Mouse (Mus musculus) lung, embryonic 16.5 days (tissue): ENCODE results near the gene Mta3. TPM values are rescaled to one million over a fixed set of nuclear protein-coding genes. Genes with fewer than 3 reads are reported as not detected.
"Not testable (repeated sequence)": the region's sequence is repeated elsewhere in the genome, so short reads cannot be mapped to it uniquely, and the experiment has no call there.

Source experiments
- ATAC-seq: fragments of 200-750 bp; cut with Nextera tagmentation; 2 replicates; pipeline ENCODE4 v1.8.0; 2017; ENCODE audit warnings: low read depth, mild to moderate bottlenecking, moderate library complexity
- H3K27ac ChIP-seq: fragments of 300-500 bp; sonication (generic); 2 replicates; pipeline ENCODE4 v1.5.1; 2014; ENCODE audit warnings: mild to moderate bottlenecking, control low read depth, low read length
- H3K27me3 ChIP-seq: fragments of 300-500 bp; sonication (generic); 2 replicates; pipeline ENCODE4 v1.6.1; 2014; ENCODE audit warnings: low read depth, low read length, mixed read lengths; ENCODE audit not compliant: control insufficient read depth, insufficient read depth
- H3K36me3 ChIP-seq: fragments of 300-500 bp; sonication (generic); 2 replicates; pipeline ENCODE4 v1.6.1; 2014; ENCODE audit warnings: low read length; ENCODE audit not compliant: control insufficient read depth, insufficient read depth
- H3K4me1 ChIP-seq: fragments of 300-500 bp; sonication (generic); replicated peaks from 2 replicates; pipeline ENCODE4 v1.6.1; 2014; ENCODE audit warnings: low read length, mixed read lengths; ENCODE audit not compliant: control insufficient read depth, insufficient read depth
- H3K4me2 ChIP-seq: fragments of 300-500 bp; sonication (generic); 2 replicates; pipeline ENCODE4 v1.6.1; 2014; ENCODE audit warnings: low read depth, low read length, control low read depth
- H3K4me3 ChIP-seq: fragments of 300-500 bp; sonication (generic); 2 replicates; pipeline ENCODE4 v1.5.1; 2014; ENCODE audit warnings: mild to moderate bottlenecking, low read length, control low read depth
- H3K9ac ChIP-seq: fragments of 300-500 bp; sonication (generic); 2 replicates; pipeline ENCODE4 v1.6.1; 2014; ENCODE audit warnings: low read length, control low read depth
- H3K9me3 ChIP-seq: fragments of 300-500 bp; sonication (generic); 2 replicates; pipeline ENCODE4 v1.6.1; 2016; ENCODE audit warnings: low read length; ENCODE audit not compliant: control insufficient read depth
- WGBS: fragments of 180-500 bp; shearing (Covaris S2); extraction: QIAGEN DNeasy Blood & Tissue Kit; methylation state at CpG from one replicate; pipeline ENCODE4 v1.1.7; 2014; 5-methylcytosine and 5-hydroxymethylcytosine counted together
- polyA plus RNA-seq: library from polyadenylated mRNA; unstranded; fragments of >200 nt; fragmentation: Nextera tagmentation; extraction: Ambion mirVana; gene quantifications from 2 replicates; pipeline ENCODE4 v1.2.1, GENCODE M21; 2015

The Mta3 gene
- polyA plus RNA-seq, 1 experiment from 2014 or later = 41.4 TPM

DNA sequence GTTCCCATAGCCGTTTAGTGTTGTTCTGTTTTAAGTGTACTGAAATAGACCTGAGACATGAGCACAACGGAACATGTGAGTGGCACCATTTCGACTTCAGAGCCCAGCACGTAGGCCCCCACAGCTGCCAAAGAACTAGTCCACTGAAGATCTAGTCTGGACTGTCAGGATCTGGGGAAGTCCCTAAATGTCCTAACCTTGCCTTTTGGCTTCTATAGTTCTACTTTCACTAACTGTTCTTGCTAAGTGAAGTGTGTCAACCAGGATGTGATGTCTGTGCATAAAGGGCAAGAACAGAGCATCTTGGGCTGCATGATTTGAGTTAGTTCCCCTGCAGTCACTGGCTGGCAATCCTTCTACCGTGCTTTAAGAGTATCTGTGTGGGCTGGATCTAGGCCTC lies 144.9 kb downstream of the Mta3 start:
- no peak for ATAC-seq
- Histone ChIP-seq H3K27ac (no peak overlapping the region), H3K4me3 (no peak overlapping the region), H3K27me3 (no peaks in the 10 kb centered on the region), H3K9me3 (no peaks in the 10 kb centered on the region), H3K36me3 (no peaks in the 10 kb centered on the region), H3K4me1 (0 out of 2 replicates have a peak, but pooled peaks cover 3% of the 10 kb centered on the region), H3K4me2 (no peak overlapping the region), H3K9ac (no peak overlapping the region)
- 81% methylated on average over 5 of the region's 5 CpGs for WGBS

DNA sequence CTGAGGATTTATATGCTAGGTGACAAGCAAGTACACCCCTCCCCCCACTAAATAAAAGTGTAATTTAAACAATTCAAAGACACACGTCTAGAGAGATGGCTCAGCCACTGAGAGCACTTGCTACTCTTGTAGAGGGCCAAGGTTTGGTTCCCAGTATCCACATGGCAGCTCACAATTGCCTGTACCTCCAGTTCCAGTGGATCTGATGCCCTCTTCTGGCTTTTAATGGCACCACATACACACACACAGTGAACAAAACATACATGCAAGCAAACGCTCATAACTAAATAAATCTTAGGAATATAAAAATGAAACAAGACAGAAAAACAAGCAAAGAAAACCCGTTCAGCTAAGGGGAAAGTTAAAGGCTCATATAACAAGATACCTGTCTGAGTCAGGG lies 147.9 kb downstream of the Mta3 start:
- Histone ChIP-seq H3K36me3 (no peaks in the 10 kb centered on the region), H3K9ac (no peak overlapping the region), H3K9me3 (no peaks in the 10 kb centered on the region)

DNA sequence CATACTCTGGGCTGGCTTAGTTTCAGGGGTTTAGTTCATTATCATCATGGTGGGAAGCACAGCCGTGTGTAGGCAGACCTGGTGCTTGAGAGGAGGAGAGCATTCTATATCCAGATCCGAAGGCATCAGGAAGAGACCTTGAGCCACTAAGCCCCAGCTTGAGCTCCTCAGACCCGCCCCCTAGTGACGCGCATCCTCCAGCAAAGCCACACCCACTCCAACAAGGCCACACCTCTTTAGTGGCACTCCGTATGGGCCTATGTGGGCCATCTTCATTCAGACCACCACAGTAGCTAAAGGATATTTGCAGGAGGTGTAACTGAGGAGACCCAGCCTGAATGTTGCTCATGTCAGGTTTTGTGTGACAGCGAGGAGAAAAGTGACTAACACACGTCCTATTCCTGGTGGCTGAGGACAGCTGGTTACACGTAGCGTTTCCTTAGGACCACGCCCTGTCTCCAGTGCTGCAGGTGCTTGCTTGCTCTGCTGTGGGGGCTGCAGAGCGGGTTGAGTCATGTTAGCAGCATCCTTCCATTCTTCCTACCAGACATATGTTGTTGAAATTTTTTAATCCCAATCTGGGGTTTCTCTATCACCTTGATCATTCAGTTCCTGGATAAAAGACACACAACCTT lies 148.4 kb downstream of the Mta3 start:
- H3K4me3 ChIP-seq = peak overlapping the region; percentile 14; the same call in 1 of the 2 replicates
- WGBS = 36% methylated on average over 12 of the region's 12 CpGs
- no peaks in the 10 kb centered on the region for H3K27me3 ChIP-seq
- peak overlapping the region; percentile 30; the same call in 1 of the 2 replicates for H3K4me2 ChIP-seq
- H3K4me1 ChIP-seq = 0 out of 2 replicates have a peak, but pooled peaks cover 3% of the 10 kb centered on the region
- no peak overlapping the region for H3K9ac ChIP-seq
- H3K27ac ChIP-seq = no peak overlapping the region
- ATAC-seq = peak; percentile 78
- no peaks in the 10 kb centered on the region for H3K36me3 ChIP-seq
- H3K9me3 ChIP-seq = no peaks in the 10 kb centered on the region

More for the DNA sequence above, 147.9 kb downstream of the Mta3 start:
- 37% methylated on average over 3 of the region's 3 CpGs for WGBS
- H3K4me1 ChIP-seq = 0 out of 2 replicates have a peak, but pooled peaks cover 3% of the 10 kb centered on the region
- no peak for ATAC-seq
- H3K4me3 ChIP-seq = peak overlapping the region; percentile 14; the same call in 1 of the 2 replicates
- H3K4me2 ChIP-seq = peak overlapping the region; percentile 30; the same call in 1 of the 2 replicates
- no peak overlapping the region for H3K27ac ChIP-seq
- no peaks in the 10 kb centered on the region for H3K27me3 ChIP-seq

DNA sequence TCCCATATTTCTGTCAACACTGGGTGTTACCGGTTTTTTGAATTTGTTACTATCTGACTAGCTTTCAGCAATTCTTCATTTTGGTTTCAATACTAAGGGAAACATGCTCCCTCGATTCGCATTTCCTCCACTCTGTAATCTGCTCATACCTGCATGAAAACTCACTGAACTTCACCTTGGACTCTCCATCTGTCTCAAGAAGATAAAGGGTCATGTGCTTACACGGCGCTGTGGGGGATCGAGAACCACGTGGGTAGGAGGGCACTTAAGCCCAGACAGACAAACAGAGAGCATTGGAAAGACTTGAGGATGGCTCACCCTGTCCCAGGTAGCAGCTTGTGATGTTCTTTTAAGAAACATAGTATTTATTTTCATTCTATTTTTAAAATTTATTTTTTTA lies 152.4 kb downstream of the Mta3 start:
- H3K27ac ChIP-seq = no peak overlapping the region
- no peak overlapping the region for H3K4me2 ChIP-seq
- 70% methylated on average over 7 of the region's 7 CpGs for WGBS
- no peak overlapping the region for H3K4me3 ChIP-seq
- no peaks in the 10 kb centered on the region for H3K36me3 ChIP-seq
- no peak overlapping the region for H3K9ac ChIP-seq
- H3K27me3 ChIP-seq = no peaks in the 10 kb centered on the region
- H3K4me1 ChIP-seq = peaks cover 5% of the 10 kb centered on the region
- ATAC-seq = no peak
- H3K9me3 ChIP-seq = no peaks in the 10 kb centered on the region

DNA sequence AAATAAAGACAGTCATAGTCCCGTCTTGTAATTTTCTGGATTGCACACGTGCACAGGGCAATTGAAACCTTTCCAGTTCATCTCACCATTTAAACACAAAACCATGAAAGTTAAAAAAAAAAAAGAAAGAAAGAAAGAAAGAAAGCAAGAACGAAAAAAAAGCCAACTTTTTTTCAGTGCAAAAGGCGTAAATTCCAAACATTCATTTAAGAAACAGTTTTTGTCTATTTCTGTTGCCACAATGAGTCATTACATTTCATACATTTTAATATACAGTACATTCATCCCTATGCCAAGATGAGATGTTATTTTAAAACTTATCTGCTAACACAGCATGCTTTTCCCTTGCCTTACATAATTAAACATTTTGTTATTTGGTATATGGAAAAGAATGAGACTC lies 153.7 kb downstream of the Mta3 start:
- Histone ChIP-seq H3K36me3 (no peaks in the 10 kb centered on the region), H3K27ac (no peak overlapping the region), H3K4me3 (no peak overlapping the region), H3K4me2 (no peak overlapping the region), H3K9ac (no peak overlapping the region), H3K4me1 (peaks cover 5% of the 10 kb centered on the region), H3K9me3 (no peaks in the 10 kb centered on the region), H3K27me3 (no peaks in the 10 kb centered on the region)
- ATAC-seq = no peak
- 78% methylated on average over 4 of the region's 4 CpGs for whole genome bisulfite sequencing

DNA sequence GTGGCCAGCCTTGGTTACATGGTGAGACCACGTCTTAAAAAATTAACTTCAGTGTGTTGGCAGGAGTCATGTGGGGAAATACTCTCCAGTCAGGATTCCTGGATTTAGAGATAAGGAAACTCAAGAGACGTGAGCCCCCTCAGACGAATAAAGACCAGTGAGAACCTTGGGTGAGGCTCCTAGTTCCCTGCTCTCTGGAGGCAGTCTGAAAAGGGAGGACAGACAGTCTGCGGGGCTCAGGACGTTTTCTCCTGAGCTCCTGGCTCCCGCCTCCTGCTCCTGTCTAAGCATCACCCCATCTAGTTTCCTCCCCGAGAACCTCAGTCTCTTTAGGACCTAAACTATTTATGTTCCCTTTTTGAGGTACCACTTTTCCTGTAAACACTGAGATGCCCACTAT lies 154.3 kb downstream of the Mta3 start:
- H3K27ac ChIP-seq = no peak overlapping the region
- no peak overlapping the region for H3K9ac ChIP-seq
- H3K4me2 ChIP-seq = no peak overlapping the region
- H3K9me3 ChIP-seq = no peaks in the 10 kb centered on the region
- no peak for ATAC-seq
- H3K4me1 ChIP-seq = peaks cover 5% of the 10 kb centered on the region
- no peaks in the 10 kb centered on the region for H3K36me3 ChIP-seq
- H3K27me3 ChIP-seq = no peaks in the 10 kb centered on the region
- no peak overlapping the region for H3K4me3 ChIP-seq
- WGBS = 70% methylated on average over 7 of the region's 7 CpGs

DNA sequence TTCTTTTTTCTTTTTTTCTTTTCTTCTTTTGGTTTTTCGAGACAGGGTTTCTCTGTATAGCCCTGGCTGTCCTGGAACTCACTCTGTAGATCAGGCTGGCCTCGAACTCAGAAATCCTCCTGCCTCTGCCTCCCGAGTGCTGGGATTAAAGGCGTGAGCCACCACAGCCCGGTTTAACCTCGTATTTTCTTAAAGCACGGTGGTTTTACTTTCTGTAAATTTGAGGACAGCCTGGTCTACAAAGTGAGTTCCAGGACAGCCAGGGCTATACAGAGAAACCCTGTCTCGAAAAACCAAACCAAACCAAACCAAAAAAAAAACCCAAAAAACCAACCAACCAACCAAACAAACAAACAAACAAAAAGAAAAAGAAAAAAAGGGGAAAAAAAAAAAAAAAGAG lies 155.0 kb downstream of the Mta3 start:
- not testable (repeated sequence) for H3K36me3 ChIP-seq, H3K9me3 ChIP-seq, ATAC-seq, H3K4me1 ChIP-seq, H3K27me3 ChIP-seq
- peak overlapping the region; percentile 81 for H3K9ac ChIP-seq
- peak overlapping the region; percentile 67 for H3K4me3 ChIP-seq
- peak overlapping the region; percentile 79 for H3K27ac ChIP-seq
- 64% methylated on average over 8 of the region's 8 CpGs for WGBS
- H3K4me2 ChIP-seq = peak overlapping the region; percentile 65

DNA sequence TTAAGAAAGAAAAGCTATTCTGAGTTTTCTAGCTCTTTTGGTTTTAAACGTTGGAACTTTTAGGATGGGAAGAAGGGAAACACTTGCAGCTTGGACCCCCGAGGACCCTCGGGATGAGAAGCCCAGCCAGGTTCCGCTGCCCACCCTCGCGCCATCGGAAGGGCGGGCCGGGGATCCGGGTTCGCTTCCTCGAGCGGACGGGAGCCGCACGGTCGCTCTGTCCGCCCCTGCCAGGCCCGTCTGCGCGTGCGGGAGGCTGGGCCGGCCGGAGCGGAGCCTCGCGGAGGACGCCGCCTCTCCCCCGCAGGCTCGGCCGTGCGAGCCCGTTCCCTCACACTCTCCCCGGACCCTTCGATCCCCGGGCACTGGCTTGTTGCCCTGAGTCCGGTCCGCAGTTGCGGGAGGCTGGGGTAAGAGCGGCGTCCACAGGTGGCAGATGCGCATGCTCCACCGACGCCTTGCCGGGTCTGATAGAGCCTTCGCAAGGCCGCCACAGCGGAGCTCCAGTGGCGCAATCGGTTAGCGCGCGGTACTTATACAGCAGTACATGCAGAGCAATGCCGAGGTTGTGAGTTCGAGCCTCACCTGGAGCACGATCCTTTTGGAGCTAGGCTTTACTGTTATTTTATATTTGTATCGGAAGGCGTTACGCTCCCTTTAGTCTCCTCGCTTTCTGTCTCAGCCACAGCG lies 155.6 kb downstream of the Mta3 start:
- H3K9ac ChIP-seq = peak overlapping the region; percentile 81
- H3K4me3 ChIP-seq = peak overlapping the region; percentile 67
- WGBS = under 1% methylated on average over 38 of the region's 62 CpGs
- H3K4me2 ChIP-seq = peak overlapping the region; percentile 65
- no peaks in the 10 kb centered on the region for H3K27me3 ChIP-seq
- H3K27ac ChIP-seq = peak overlapping the region; percentile 79
- H3K9me3 ChIP-seq = no peaks in the 10 kb centered on the region
- peaks cover 5% of the 10 kb centered on the region for H3K4me1 ChIP-seq
- H3K36me3 ChIP-seq = no peaks in the 10 kb centered on the region
- peak; percentile 95 for ATAC-seq

DNA sequence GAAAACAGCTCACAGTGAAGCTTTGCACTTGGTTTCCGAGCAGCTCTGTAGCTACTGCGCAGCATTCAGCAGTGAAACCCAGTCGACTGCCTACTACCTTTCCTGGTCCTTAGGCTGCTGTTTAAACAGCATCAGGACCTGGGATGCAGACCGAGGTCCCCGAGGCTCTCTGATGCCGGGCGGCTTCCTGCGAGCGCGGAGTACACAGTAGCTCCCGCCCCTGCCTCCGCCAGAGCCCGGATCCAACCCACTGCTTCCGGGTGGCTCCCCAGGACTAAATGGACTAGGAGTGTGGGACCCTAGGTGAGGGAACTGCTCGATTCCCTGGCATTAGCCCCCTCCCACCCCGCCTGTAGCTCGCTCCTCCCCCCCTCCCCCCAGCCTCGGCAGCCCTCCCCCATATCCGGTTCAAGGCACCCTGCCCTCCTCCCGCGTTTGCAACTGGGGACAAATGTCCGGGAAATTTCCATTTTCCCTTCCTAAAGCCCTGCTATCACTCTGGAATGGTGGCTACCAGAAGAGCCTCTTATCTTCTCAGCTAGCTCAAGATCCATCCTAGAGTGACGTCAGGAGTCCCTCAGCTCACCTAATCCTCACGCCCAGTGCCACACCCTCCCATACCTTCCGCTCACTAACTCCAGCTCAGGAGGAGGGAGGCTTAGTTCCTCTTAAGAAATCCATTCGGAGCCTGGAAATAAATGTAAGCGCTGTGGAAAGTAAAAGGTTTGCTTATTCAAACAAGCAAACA lies 156.3 kb downstream of the Mta3 start:
- Histone ChIP-seq H3K9me3 (no peaks in the 10 kb centered on the region), H3K27ac (peak overlapping the region; percentile 79), H3K4me3 (peak overlapping the region; percentile 67), H3K27me3 (no peaks in the 10 kb centered on the region), H3K36me3 (no peaks in the 10 kb centered on the region), H3K4me1 (peaks cover 5% of the 10 kb centered on the region), H3K9ac (peak overlapping the region; percentile 81), H3K4me2 (peak overlapping the region; percentile 65)
- WGBS = under 1% methylated on average over 26 of the region's 27 CpGs
- peak; percentile 74 for ATAC-seq
